Mouse (Mus musculus) intestine, embryonic 14.5 days (tissue): Measurements from ENCODE around the gene Gm47791. TPM values are rescaled to one million over a fixed set of nuclear protein-coding genes. Genes with fewer than 3 reads are reported as not detected.

Experiments used
- ATAC-seq: fragments of 200-750 bp; cut with Nextera tagmentation; replicated peaks from 2 replicates; pipeline ENCODE4 v1.8.0; 2017; ENCODE audit warnings: low read depth, moderate number of reproducible peaks, moderate TSS enrichment, moderate library complexity; ENCODE audit not compliant: low FRiP score, low TSS enrichment
- DNase-seq: peaks from one replicate; pipeline ENCODE4 v3.0.0-alpha.2; 2018; ENCODE audit warnings: low spot score
- H3K27ac ChIP-seq: fragments of 300-500 bp; sonication (generic); 2 replicates; pipeline ENCODE4 v1.5.1; 2014; ENCODE audit warnings: low read depth, mild to moderate bottlenecking, control low read depth
- H3K27me3 ChIP-seq: fragments of 300-500 bp; sonication (generic); replicated peaks from 2 replicates; pipeline ENCODE4 v1.6.1; 2014; ENCODE audit warnings: low read length, control low read depth; ENCODE audit not compliant: control insufficient read depth, insufficient read depth
- H3K36me3 ChIP-seq: fragments of 300-500 bp; sonication (generic); 2 replicates; pipeline ENCODE4 v1.6.1; 2014; ENCODE audit warnings: low read length, control low read depth; ENCODE audit not compliant: control insufficient read depth, insufficient read depth
- H3K4me1 ChIP-seq: fragments of 300-500 bp; sonication (generic); replicated peaks from 2 replicates; pipeline ENCODE4 v1.6.1; 2014; ENCODE audit warnings: low read length, control low read depth, mixed read lengths; ENCODE audit not compliant: control insufficient read depth, insufficient read depth
- H3K4me2 ChIP-seq: fragments of 300-500 bp; sonication (generic); 2 replicates; pipeline ENCODE4 v1.6.1; 2014; ENCODE audit warnings: low read length
- H3K4me3 ChIP-seq: fragments of 300-500 bp; sonication (generic); 2 replicates; pipeline ENCODE4 v1.5.1; 2014; ENCODE audit warnings: low read depth, low read length, control low read depth, mixed read lengths
- H3K9ac ChIP-seq: fragments of 300-500 bp; sonication (generic); 2 replicates; pipeline ENCODE4 v1.6.1; 2014; ENCODE audit warnings: mild to moderate bottlenecking, low read length
- H3K9me3 ChIP-seq: fragments of 300-500 bp; sonication (generic); 2 replicates; pipeline ENCODE4 v1.6.1; 2016; ENCODE audit warnings: low read length, control low read depth; ENCODE audit not compliant: control insufficient read depth
- whole genome bisulfite sequencing: fragments of 180-500 bp; shearing (Covaris S2); extraction: QIAGEN DNeasy Blood & Tissue Kit; methylation state at CpG from one replicate; pipeline ENCODE4 v1.1.7; 2014; 5-methylcytosine and 5-hydroxymethylcytosine counted together
- polyA plus RNA-seq: library from polyadenylated mRNA; unstranded; fragments of >200 nt; fragmentation: Nextera tagmentation; extraction: Ambion mirVana; gene quantifications from 2 replicates; pipeline ENCODE4 v1.2.1, GENCODE M21; 2014

The Gm47791 gene
- polyA plus RNA-seq, 1 experiment from 2014 or later: not detected

GRCm38 (mm10) chr1:82725026-82725874, 45.8 kb downstream of the Gm47791 start:
- peak overlapping the region; percentile 96 for H3K4me2 ChIP-seq
- peaks cover 28% of the 10 kb centered on the region for H3K36me3 ChIP-seq
- 1% methylated on average over 37 of the region's 37 CpGs for WGBS
- H3K4me3 ChIP-seq: peak overlapping the region; percentile 87
- peak; percentile 52 for DNase-seq
- peak; percentile 98 for ATAC-seq
- H3K27me3 ChIP-seq: peaks cover 6% of the 10 kb centered on the region; the same call in 1 of the 2 replicates
- no peaks in the 10 kb centered on the region for H3K9me3 ChIP-seq
- peaks cover 8% of the 10 kb centered on the region for H3K4me1 ChIP-seq
- H3K9ac ChIP-seq: peak overlapping the region; percentile 92
- H3K27ac ChIP-seq: peak overlapping the region; percentile 75

GRCm38 (mm10) chr1:82724339-82725025, 46.6 kb downstream of the Gm47791 start, which contains the start of gene Mff:
Gene Mff, plus strand, starts transcription at chr1:82724890.
- peak within 1 kb of the TSS; percentile 87 for H3K4me3 ChIP-seq
- peak within 1 kb of the TSS; percentile 75 for H3K27ac ChIP-seq
- peaks cover 20% of the 10 kb centered on the region for H3K36me3 ChIP-seq
- peaks cover 6% of the 10 kb centered on the region; the same call in 1 of the 2 replicates for H3K27me3 ChIP-seq
- ATAC-seq: peak; percentile 100
- no peaks in the 10 kb centered on the region for H3K9me3 ChIP-seq
- peak within 1 kb of the TSS; percentile 92 for H3K9ac ChIP-seq
- WGBS: 9% methylated on average over 38 of the region's 38 CpGs
- DNase-seq: peak; percentile 96
- H3K4me2 ChIP-seq: peak within 1 kb of the TSS; percentile 96
- H3K4me1 ChIP-seq: peaks cover 8% of the 10 kb centered on the region

Other genes starting within 250 kb of the Gm47791 start
- gene Col4a4, start 184.4 kb downstream of the Gm47791 start, polyA plus RNA-seq: 0.05 and 0.15 TPM in 2 replicates
- gene Col4a3, start 184.3 kb downstream of the Gm47791 start, polyA plus RNA-seq: 0.20 and 0.22 TPM in 2 replicates
- 199 and 220 TPM in 2 replicates for gene Mff, start 46.4 kb downstream of the Gm47791 start, polyA plus RNA-seq
- gene Tm4sf20, start 2.8 kb downstream of the Gm47791 start, polyA plus RNA-seq: 86.0 and 95.7 TPM in 2 replicates
- gene Agfg1, start 68.2 kb upstream of the Gm47791 start, polyA plus RNA-seq: 46.9 and 47.1 TPM in 2 replicates
- gene A030005L19Rik, start 142.1 kb upstream of the Gm47791 start, polyA plus RNA-seq: 0.23 TPM in 1 of 2 replicates, not detected in the other
- not detected in 2 replicates for gene A030014E15Rik, start 153.7 kb upstream of the Gm47791 start, polyA plus RNA-seq
- not detected in 2 replicates for gene Gm6217, start 160.2 kb upstream of the Gm47791 start, polyA plus RNA-seq
- not detected in 2 replicates for gene A030003K21Rik, start 172.1 kb upstream of the Gm47791 start, polyA plus RNA-seq
- not detected in 2 replicates for gene Gm7544, start 184.8 kb upstream of the Gm47791 start, polyA plus RNA-seq
- gene Gm47955, start 189.0 kb upstream of the Gm47791 start, polyA plus RNA-seq: not detected in 2 replicates
- not detected in 2 replicates for gene Gm47959, start 229.3 kb upstream of the Gm47791 start, polyA plus RNA-seq